Mouse (Mus musculus): ENCODE results near the gene Acsbg1. TPM values are rescaled to one million over a fixed set of nuclear protein-coding genes. Genes with fewer than 3 reads are reported as not detected.

Gene Acsbg1
- polyA plus RNA-seq, 1 experiment = 1.8 TPM

GRCm38 (mm10) chr9:54673887-54674286 is 12.2 kb upstream of the Acsbg1 start:
- Histone ChIP-seq H3K9me3 (no peaks in the 10 kb centered on the region), H3K27me3 (replicated peaks) (peaks cover 29% of the 10 kb centered on the region), H3K36me3 (replicated peaks; ENCODE audit: low read length) (no peaks in the 10 kb centered on the region), H3K4me3 (replicated peaks) (no peak overlapping the region), H3K4me1 (peaks cover 10% of the 10 kb centered on the region)
- TF ChIP-seq FLI1 (IDR thresholded peaks at IDR 0.05; ENCODE audit: low read length) (no peak), GATA1 (IDR thresholded peaks at IDR 0.05; ENCODE audit: borderline replicate concordance, low read length) (no peak)

DNA sequence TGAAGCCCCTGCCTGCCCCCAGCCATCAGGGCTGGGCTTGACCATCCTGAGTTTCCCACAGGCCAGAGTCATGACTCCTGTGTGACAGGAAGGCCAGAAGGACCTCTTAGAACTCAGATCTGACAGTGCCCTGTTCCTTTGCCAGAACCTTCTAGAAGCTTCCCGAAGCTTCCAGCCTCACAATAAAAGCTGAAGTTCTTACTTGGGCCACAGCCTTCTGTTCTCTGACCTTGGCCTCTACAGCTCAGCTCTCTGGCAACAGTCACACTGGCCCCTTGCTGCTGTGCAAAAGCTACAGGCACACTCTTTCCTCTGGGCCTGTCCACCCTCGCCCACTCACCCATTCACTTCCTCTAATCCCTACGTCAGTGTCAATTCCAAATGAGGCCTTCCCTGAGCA is 10.3 kb upstream of the Acsbg1 start:
- H3K9me3 ChIP-seq = no peaks in the 10 kb centered on the region
- no peak overlapping the region for H3K4me3 ChIP-seq (replicated peaks)
- no peak for TF ChIP-seq FLI1 (IDR thresholded peaks at IDR 0.05; ENCODE audit: low read length)
- no peak for TF ChIP-seq GATA1 (IDR thresholded peaks at IDR 0.05; ENCODE audit: borderline replicate concordance, low read length)
- H3K4me1 ChIP-seq = peaks cover 10% of the 10 kb centered on the region
- H3K27me3 ChIP-seq (replicated peaks) = peaks cover 18% of the 10 kb centered on the region
- no peaks in the 10 kb centered on the region for H3K36me3 ChIP-seq (replicated peaks; ENCODE audit: low read length)

GRCm38 (mm10) chr9:54668455-54668854 is 6.8 kb upstream of the Acsbg1 start:
- Histone ChIP-seq H3K36me3 (replicated peaks; ENCODE audit: low read length) (no peaks in the 10 kb centered on the region), H3K4me1 (no peaks in the 10 kb centered on the region), H3K27me3 (replicated peaks) (peaks cover 18% of the 10 kb centered on the region), H3K9me3 (0 out of 2 replicates have a peak, but pooled peaks cover 6% of the 10 kb centered on the region), H3K4me3 (replicated peaks) (no peak overlapping the region)
- TF ChIP-seq GATA1 (IDR thresholded peaks at IDR 0.05; ENCODE audit: borderline replicate concordance, low read length) (no peak), FLI1 (IDR thresholded peaks at IDR 0.05; ENCODE audit: low read length) (no peak)

- Histone ChIP-seq H3K36me3 (replicated peaks; ENCODE audit: low read length) (no peaks in the 10 kb centered on the region), H3K4me3 (replicated peaks) (no peak overlapping the region), H3K4me1 (0 out of 2 replicates have a peak, but pooled peaks cover 6% of the 10 kb centered on the region), H3K27me3 (replicated peaks) (peaks cover 9% of the 10 kb centered on the region), H3K9me3 (0 out of 2 replicates have a peak, but pooled peaks cover 6% of the 10 kb centered on the region)
- TF ChIP-seq GATA1 (IDR thresholded peaks at IDR 0.05; ENCODE audit: borderline replicate concordance, low read length) (no peak), FLI1 (IDR thresholded peaks at IDR 0.05; ENCODE audit: low read length) (no peak)
These were observed 4.4 kb upstream of the Acsbg1 start for GRCm38 (mm10) chr9:54666116-54666515.

DNA sequence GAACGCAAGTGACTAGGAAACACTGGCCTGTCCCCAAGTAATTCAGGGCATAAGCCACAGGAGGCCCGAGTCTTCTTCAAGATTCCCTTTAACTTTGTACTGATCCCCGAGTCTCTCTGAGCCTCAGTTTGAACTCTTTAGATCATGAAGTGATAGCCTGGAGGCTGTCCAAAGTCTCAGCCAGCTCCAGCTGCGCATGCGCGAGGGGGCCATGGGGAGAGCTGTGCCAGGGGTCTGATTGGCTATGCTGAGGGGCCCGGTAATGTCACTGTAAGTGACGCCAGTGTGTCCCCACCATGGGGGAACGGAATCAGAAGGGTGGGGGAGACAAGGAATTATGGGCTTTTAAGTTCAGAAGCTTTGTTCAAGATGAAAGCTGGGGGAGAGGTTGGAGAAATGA is 2.7 kb upstream of the Acsbg1 start:
- H3K4me3 ChIP-seq (replicated peaks) = no peak overlapping the region
- no peak for TF ChIP-seq GATA1 (IDR thresholded peaks at IDR 0.05; ENCODE audit: borderline replicate concordance, low read length)
- 0 out of 2 replicates have a peak, but pooled peaks cover 6% of the 10 kb centered on the region for H3K4me1 ChIP-seq
- no peaks in the 10 kb centered on the region for H3K36me3 ChIP-seq (replicated peaks; ENCODE audit: low read length)
- H3K9me3 ChIP-seq = 0 out of 2 replicates have a peak, but pooled peaks cover 6% of the 10 kb centered on the region
- H3K27me3 ChIP-seq (replicated peaks) = peaks cover 23% of the 10 kb centered on the region

DNA sequence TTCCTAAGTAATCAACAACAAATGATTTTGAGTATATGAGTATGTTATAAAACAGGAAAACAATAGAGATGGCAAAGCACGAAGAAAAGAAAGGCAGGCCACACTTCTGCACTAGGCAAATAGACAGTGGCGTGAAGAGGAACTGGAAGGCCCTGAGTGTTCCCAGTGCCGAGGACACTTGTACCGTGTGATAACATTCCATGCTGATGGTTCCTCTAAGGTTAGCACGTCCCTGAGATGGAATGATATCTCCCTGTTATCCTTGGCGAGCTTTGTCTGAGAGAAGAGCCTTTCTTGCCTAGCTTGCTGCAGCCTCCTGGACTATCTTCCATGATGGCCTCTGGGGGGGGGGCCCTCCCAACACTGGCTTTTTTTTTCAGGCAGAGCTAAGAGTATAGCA is 2.9 kb downstream of the Acsbg1 start:
- H3K4me3 ChIP-seq (replicated peaks) = no peak overlapping the region
- no peaks in the 10 kb centered on the region for H3K36me3 ChIP-seq (replicated peaks; ENCODE audit: low read length)
- TF ChIP-seq GATA1 (IDR thresholded peaks at IDR 0.05; ENCODE audit: borderline replicate concordance, low read length) (no peak), FLI1 (IDR thresholded peaks at IDR 0.05; ENCODE audit: low read length) (no peak)
- H3K4me1 ChIP-seq = 0 out of 2 replicates have a peak, but pooled peaks cover 6% of the 10 kb centered on the region
- no peaks in the 10 kb centered on the region for H3K9me3 ChIP-seq
- peaks cover 29% of the 10 kb centered on the region for H3K27me3 ChIP-seq (replicated peaks)

DNA sequence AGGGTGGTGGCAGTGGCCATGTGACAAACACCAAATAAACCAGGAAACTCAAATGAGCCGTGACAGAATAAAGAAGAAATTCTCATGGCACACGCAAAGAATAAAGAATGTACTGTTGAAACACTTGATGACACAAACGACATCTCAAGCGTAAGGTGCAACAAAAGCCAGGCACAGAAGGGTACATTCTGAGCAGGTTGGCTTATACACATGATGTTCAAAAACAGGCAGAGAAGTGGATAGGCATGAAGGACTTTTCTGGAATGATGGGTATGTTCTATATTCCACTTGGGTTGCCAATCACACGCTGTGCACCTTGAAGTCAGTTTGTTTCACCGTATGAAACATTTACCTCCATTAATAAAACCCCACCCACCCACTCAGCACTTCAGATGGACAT is 5.3 kb downstream of the Acsbg1 start:
- Histone ChIP-seq H3K27me3 (replicated peaks) (peaks cover 29% of the 10 kb centered on the region), H3K4me3 (replicated peaks) (no peak overlapping the region), H3K9me3 (no peaks in the 10 kb centered on the region), H3K4me1 (0 out of 2 replicates have a peak, but pooled peaks cover 1% of the 10 kb centered on the region), H3K36me3 (replicated peaks; ENCODE audit: low read length) (no peaks in the 10 kb centered on the region)
- TF ChIP-seq GATA1 (IDR thresholded peaks at IDR 0.05; ENCODE audit: borderline replicate concordance, low read length) = no peak
- TF ChIP-seq FLI1 (IDR thresholded peaks at IDR 0.05; ENCODE audit: low read length) = no peak

DNA sequence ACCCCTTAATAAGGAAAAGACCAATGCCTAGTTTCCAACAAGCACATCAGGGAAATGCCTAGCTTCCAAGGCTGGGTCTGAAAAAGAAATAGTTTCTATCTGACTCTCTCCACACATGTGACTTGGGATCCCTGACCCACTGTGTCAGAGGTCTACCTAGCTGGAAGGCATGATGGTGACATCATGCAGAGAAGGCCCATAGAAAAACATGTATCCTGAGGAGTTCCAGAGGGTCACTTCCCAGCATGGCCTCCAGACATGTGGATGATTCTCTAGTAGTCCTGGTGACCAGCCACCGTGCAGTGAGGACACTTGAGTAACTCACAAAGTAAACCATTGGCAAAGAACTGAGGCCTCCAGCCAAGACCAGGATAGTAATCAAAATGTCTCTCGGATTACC is 5.8 kb downstream of the Acsbg1 start:
- Histone ChIP-seq H3K27me3 (replicated peaks) (peaks cover 24% of the 10 kb centered on the region), H3K9me3 (no peaks in the 10 kb centered on the region), H3K36me3 (replicated peaks; ENCODE audit: low read length) (no peaks in the 10 kb centered on the region), H3K4me3 (replicated peaks) (no peak overlapping the region), H3K4me1 (no peaks in the 10 kb centered on the region)
- TF ChIP-seq FLI1 (IDR thresholded peaks at IDR 0.05; ENCODE audit: low read length) (no peak), GATA1 (IDR thresholded peaks at IDR 0.05; ENCODE audit: borderline replicate concordance, low read length) (no peak)

GRCm38 (mm10) chr9:54652778-54653177 is 8.9 kb downstream of the Acsbg1 start:
- no peaks in the 10 kb centered on the region for H3K9me3 ChIP-seq
- peaks cover 13% of the 10 kb centered on the region for H3K27me3 ChIP-seq (replicated peaks)
- TF ChIP-seq FLI1 (IDR thresholded peaks at IDR 0.05; ENCODE audit: low read length) = no peak
- TF ChIP-seq GATA1 (IDR thresholded peaks at IDR 0.05; ENCODE audit: borderline replicate concordance, low read length) = no peak
- H3K4me1 ChIP-seq = 0 out of 2 replicates have a peak, but pooled peaks cover under 1% of the 10 kb centered on the region
- no peaks in the 10 kb centered on the region for H3K36me3 ChIP-seq (replicated peaks; ENCODE audit: low read length)
- no peak overlapping the region for H3K4me3 ChIP-seq (replicated peaks)

GRCm38 (mm10) chr9:54649360-54649759 is 12.3 kb downstream of the Acsbg1 start:
- Histone ChIP-seq H3K9me3 (no peaks in the 10 kb centered on the region), H3K4me1 (peaks cover 15% of the 10 kb centered on the region), H3K27me3 (replicated peaks) (peaks cover 26% of the 10 kb centered on the region), H3K36me3 (replicated peaks; ENCODE audit: low read length) (no peaks in the 10 kb centered on the region), H3K4me3 (replicated peaks) (no peak overlapping the region)
- TF ChIP-seq FLI1 (IDR thresholded peaks at IDR 0.05; ENCODE audit: low read length) = no peak
- TF ChIP-seq GATA1 (IDR thresholded peaks at IDR 0.05; ENCODE audit: borderline replicate concordance, low read length) = no peak

- H3K27me3 ChIP-seq (replicated peaks) = peaks cover 23% of the 10 kb centered on the region
- no peaks in the 10 kb centered on the region for H3K9me3 ChIP-seq
- no peak for TF ChIP-seq FLI1 (IDR thresholded peaks at IDR 0.05; ENCODE audit: low read length)
- no peak for TF ChIP-seq GATA1 (IDR thresholded peaks at IDR 0.05; ENCODE audit: borderline replicate concordance, low read length)
- no peaks in the 10 kb centered on the region for H3K36me3 ChIP-seq (replicated peaks; ENCODE audit: low read length)
- no peak overlapping the region for H3K4me3 ChIP-seq (replicated peaks)
- peaks cover 24% of the 10 kb centered on the region for H3K4me1 ChIP-seq
These were observed 14.2 kb downstream of the Acsbg1 start for GRCm38 (mm10) chr9:54647456-54647855.

All from megakaryocyte, embryonic 14.5 days (primary cell).